Mouse (Mus musculus): ENCODE data around the gene Adgrl1.

DNA sequence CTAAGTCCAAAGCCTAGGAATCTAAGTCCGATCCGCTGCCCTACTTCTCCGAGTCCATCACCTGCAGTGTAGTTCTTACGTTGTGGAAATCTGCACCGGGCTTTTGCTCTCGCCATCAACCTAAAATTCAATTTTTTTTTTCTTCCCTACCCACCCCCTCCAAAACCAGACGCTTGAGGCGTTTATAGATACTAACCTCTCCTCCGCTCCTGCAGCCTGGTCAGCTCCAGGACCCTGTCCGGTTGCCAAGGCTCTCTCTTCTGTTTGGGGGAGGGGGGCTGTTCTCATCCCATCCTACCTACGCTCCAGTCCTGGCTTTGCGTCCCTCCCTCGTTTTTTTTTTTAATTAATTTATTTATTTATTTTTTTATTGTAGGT is 931 bp upstream of the Adgrl1 start:
- TF ChIP-seq POLR2A (IDR thresholded peaks at IDR 0.05; ENCODE audit: borderline replicate concordance, extremely low read depth, insufficient read depth, insufficient read length, poor library complexity, severe bottlenecking): no peak
- no peak for TF ChIP-seq CTCF (IDR thresholded peaks at IDR 0.05; ENCODE audit: borderline replicate concordance, extremely low read depth, insufficient read depth, insufficient read length)

Measured in brain, embryonic 14.5 days (tissue).